In genomic region chr6:33247576-33248355, GRCm38 (mm10) we compare ENCODE assay signal across 12 mouse cellular contexts.
"Had no signal": no experiment of that assay in that cellular context is flagged by ENCODE, and none has a peak within 500 bp of the region (broad histone marks: within the 10 kb centered on the region; RNA-seq: fewer than 3 reads in every experiment).

No protein-coding gene starts in this region.

- H3K9ac ChIP-seq: limb, embryonic 13.5 days; liver, embryonic 14.5 days; neural tube, embryonic 13.5 days had no signal

- H3K9me3 ChIP-seq: limb, embryonic 13.5 days; neural tube, embryonic 13.5 days had no signal

- H3K4me2 ChIP-seq: limb, embryonic 13.5 days; midbrain, embryonic 11.5 days; neural tube, embryonic 13.5 days had no signal

- H3K36me3 ChIP-seq: limb, embryonic 13.5 days; neural tube, embryonic 13.5 days had no signal

- H3K4me3 ChIP-seq: limb, embryonic 13.5 days; neural tube, embryonic 13.5 days had no signal

- DNase-seq: left cerebral cortex, postnatal 4 days; lung, adult 18-20 months; lung, postnatal 36 days; retina, postnatal 1 day; right cerebral cortex, postnatal 4 days; spleen, adult 18-20 months; thymus, postnatal 25 days had no signal

- H3K27ac ChIP-seq: kidney, postnatal 0 days; limb, embryonic 13.5 days; liver, embryonic 14.5 days; neural tube, embryonic 13.5 days had no signal

- H3K27me3 ChIP-seq: limb, embryonic 13.5 days; neural tube, embryonic 13.5 days had no signal
